Mouse (Mus musculus) megakaryocyte, embryonic 14.5 days (primary cell): ENCODE measurements around the gene Pabpn1. TPM values are rescaled to one million over a fixed set of nuclear protein-coding genes. Genes with fewer than 3 reads are reported as not detected.

Experiments used
- H3K27me3 ChIP-seq: replicated peaks from 2 replicates; pipeline ENCODE3; 2012; ENCODE audit warnings: inconsistent platforms
- H3K36me3 ChIP-seq: replicated peaks from 2 replicates; pipeline ENCODE3; 2012; ENCODE audit warnings: low read length, inconsistent platforms, mixed read lengths
- H3K4me1 ChIP-seq: 2 replicates; pipeline ENCODE4 v1.6.1; 2012; ENCODE audit warnings: inconsistent platforms
- H3K4me3 ChIP-seq: replicated peaks from 2 replicates; pipeline ENCODE3; 2012; ENCODE audit warnings: moderate library complexity, mild to moderate bottlenecking, inconsistent platforms
- H3K9me3 ChIP-seq: 2 replicates; pipeline ENCODE4 v1.6.1; 2012; ENCODE audit warnings: inconsistent platforms
- FLI1 ChIP-seq: IDR thresholded peaks from 2 replicates; pipeline ENCODE4 v1.6.1; 2012; ENCODE audit warnings: low read length, inconsistent platforms, mixed read lengths
- GATA1 ChIP-seq: IDR thresholded peaks from 3 replicates; pipeline ENCODE4 v1.6.1; 2012; ENCODE audit warnings: mixed read lengths, low read length, inconsistent platforms, borderline replicate concordance
- polyA plus RNA-seq: library from polyadenylated mRNA; stranded (reverse); fragments of >175 nt; gene quantifications from 2 replicates; pipeline ENCODE4 v1.2.3, GENCODE M21; 2012; ENCODE audit warnings: low replicate concordance; ENCODE audit not compliant: insufficient read depth

Gene Pabpn1
- polyA plus RNA-seq, 1 experiment, result 258 TPM

GRCm38 (mm10) chr14:54866936-54867335 lies 25.4 kb upstream of the Pabpn1 start:
- Histone ChIP-seq H3K9me3 (no peaks in the 10 kb centered on the region), H3K27me3 (no peaks in the 10 kb centered on the region), H3K4me1 (peaks cover 14% of the 10 kb centered on the region), H3K36me3 (no peaks in the 10 kb centered on the region), H3K4me3 (no peak overlapping the region)
- TF ChIP-seq GATA1, result no peak
- no peak for TF ChIP-seq FLI1

- no peaks in the 10 kb centered on the region for H3K36me3 ChIP-seq
- H3K27me3 ChIP-seq, result no peaks in the 10 kb centered on the region
- TF ChIP-seq FLI1 (no peak), GATA1 (no peak)
- peaks cover 19% of the 10 kb centered on the region for H3K4me1 ChIP-seq
- H3K9me3 ChIP-seq, result no peaks in the 10 kb centered on the region
- H3K4me3 ChIP-seq, result no peak overlapping the region
Measured at GRCm38 (mm10) chr14:54868026-54868425, 24.3 kb upstream of the Pabpn1 start.

GRCm38 (mm10) chr14:54870861-54871260 lies 21.4 kb upstream of the Pabpn1 start, which contains the start of gene Homez:
Gene Homez (minus strand): TSS chr14:54870961.
- no peak for TF ChIP-seq FLI1
- no peak for TF ChIP-seq GATA1
- H3K9me3 ChIP-seq, result no peaks in the 10 kb centered on the region
- H3K4me1 ChIP-seq, result peaks cover 30% of the 10 kb centered on the region
- no peaks in the 10 kb centered on the region for H3K27me3 ChIP-seq
- H3K36me3 ChIP-seq, result peaks cover 3% of the 10 kb centered on the region
- no peak within 1 kb of the TSS for H3K4me3 ChIP-seq

GRCm38 (mm10) chr14:54874165-54874564 lies 18.1 kb upstream of the Pabpn1 start:
- Histone ChIP-seq H3K27me3 (peaks cover 5% of the 10 kb centered on the region), H3K36me3 (peaks cover 3% of the 10 kb centered on the region), H3K4me3 (no peak overlapping the region), H3K4me1 (peaks cover 37% of the 10 kb centered on the region), H3K9me3 (no peaks in the 10 kb centered on the region)
- TF ChIP-seq FLI1, result no peak
- TF ChIP-seq GATA1, result no peak

GRCm38 (mm10) chr14:54875844-54876538 lies 16.3 kb upstream of the Pabpn1 start:
- Histone ChIP-seq H3K9me3 (peaks cover 2% of the 10 kb centered on the region), H3K27me3 (peaks cover 5% of the 10 kb centered on the region), H3K4me1 (peaks cover 37% of the 10 kb centered on the region), H3K36me3 (peaks cover 3% of the 10 kb centered on the region), H3K4me3 (peak overlapping the region; percentile 95)
- TF ChIP-seq FLI1, result no peak
- no peak for TF ChIP-seq GATA1

- Histone ChIP-seq H3K4me1 (peaks cover 37% of the 10 kb centered on the region), H3K27me3 (peaks cover 5% of the 10 kb centered on the region), H3K36me3 (peaks cover 3% of the 10 kb centered on the region), H3K4me3 (peak overlapping the region; percentile 95), H3K9me3 (peaks cover 6% of the 10 kb centered on the region)
- TF ChIP-seq GATA1, result no peak
- no peak for TF ChIP-seq FLI1
Measured at GRCm38 (mm10) chr14:54876539-54877047, 15.7 kb upstream of the Pabpn1 start.

- TF ChIP-seq FLI1 (no peak), GATA1 (no peak)
- Histone ChIP-seq H3K4me3 (peak within 1 kb of the TSS; percentile 95), H3K27me3 (peaks cover 5% of the 10 kb centered on the region), H3K9me3 (peaks cover 6% of the 10 kb centered on the region), H3K36me3 (peaks cover 3% of the 10 kb centered on the region), H3K4me1 (peaks cover 37% of the 10 kb centered on the region)
Measured at GRCm38 (mm10) chr14:54877048-54877715, 15.1 kb upstream of the Pabpn1 start, which contains the start of gene Ppp1r3e. Gene Ppp1r3e (minus strand): TSS chr14:54877550.

- Histone ChIP-seq H3K36me3 (peaks cover 30% of the 10 kb centered on the region), H3K4me3 (peak within 1 kb of the TSS; percentile 92), H3K4me1 (peaks cover 24% of the 10 kb centered on the region), H3K27me3 (no peaks in the 10 kb centered on the region), H3K9me3 (peaks cover 6% of the 10 kb centered on the region)
- TF ChIP-seq GATA1, result no peak
Measured at GRCm38 (mm10) chr14:54883154-54884021, 8.9 kb upstream of the Pabpn1 start, which contains the start of the genes Bcl2l2 and Gm20521. Gene Bcl2l2 (plus strand): TSS chr14:54883377. Gene Gm20521 (plus strand): TSS chr14:54883441.

GRCm38 (mm10) chr14:54884022-54884712 lies 8.1 kb upstream of the Pabpn1 start:
- Histone ChIP-seq H3K27me3 (no peaks in the 10 kb centered on the region), H3K4me1 (peaks cover 24% of the 10 kb centered on the region), H3K4me3 (peak overlapping the region; percentile 92), H3K36me3 (peaks cover 30% of the 10 kb centered on the region), H3K9me3 (peaks cover 6% of the 10 kb centered on the region)
- TF ChIP-seq GATA1 (no peak), FLI1 (no peak)

GRCm38 (mm10) chr14:54885309-54885708 lies 7.0 kb upstream of the Pabpn1 start:
- Histone ChIP-seq H3K4me3 (no peak overlapping the region), H3K4me1 (peaks cover 26% of the 10 kb centered on the region), H3K36me3 (peaks cover 30% of the 10 kb centered on the region), H3K27me3 (no peaks in the 10 kb centered on the region), H3K9me3 (peaks cover 6% of the 10 kb centered on the region)
- no peak for TF ChIP-seq GATA1
- TF ChIP-seq FLI1, result no peak
